Mouse (Mus musculus) bone marrow, adult 2 months (tissue): ENCODE results near the gene Scarb1.

Source experiments
- CTCF ChIP-seq: fragments of 200-500 bp; IDR thresholded peaks from 2 replicates; pipeline ENCODE4 v1.5.1; 2011; ENCODE audit warnings: low read length, control low read depth; ENCODE audit not compliant: control insufficient read depth, insufficient read depth
- POLR2A ChIP-seq: fragments of 200-500 bp; IDR thresholded peaks from 2 replicates; pipeline ENCODE4 v1.6.1; 2011; ENCODE audit warnings: low read depth, mild to moderate bottlenecking, control low read depth, low read length, borderline replicate concordance; ENCODE audit not compliant: control insufficient read depth

DNA sequence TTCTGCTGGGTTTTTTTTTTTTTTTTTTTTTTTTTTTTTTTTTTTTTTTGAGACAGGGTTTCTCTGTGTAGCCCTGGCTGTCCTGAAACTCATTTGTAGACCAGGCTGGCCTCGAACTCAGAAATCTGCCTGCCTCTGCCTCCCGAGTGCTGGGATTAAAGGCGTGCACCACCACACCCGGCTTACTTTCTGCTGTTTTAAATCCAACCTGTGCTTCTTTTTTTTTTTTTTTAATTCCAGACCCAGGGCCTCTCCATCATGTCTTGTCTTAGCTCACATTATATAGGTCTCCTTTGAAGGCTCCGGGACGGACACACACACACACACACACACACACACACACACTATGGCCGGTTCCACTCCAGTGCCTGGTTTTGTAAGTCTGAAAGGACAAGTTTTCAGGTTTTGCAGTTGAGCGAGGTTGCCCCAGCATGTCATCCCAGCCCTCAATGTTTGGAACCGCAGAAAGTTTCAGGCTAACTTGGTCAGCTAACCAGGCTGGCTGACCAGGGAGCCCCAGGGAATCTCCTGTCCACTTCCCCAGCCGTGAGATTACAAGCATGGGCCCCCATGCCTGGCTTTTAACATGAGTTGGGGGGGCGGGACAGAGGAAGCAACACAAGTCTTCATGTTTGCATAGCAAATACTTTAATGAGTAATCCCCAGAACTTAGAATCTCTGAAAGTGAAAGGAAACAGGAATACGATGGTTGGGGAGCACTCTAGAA, 16.8 kb upstream of the Scarb1 start:
- TF ChIP-seq CTCF: no peak
- no peak for TF ChIP-seq POLR2A
